Mouse (Mus musculus) bone marrow macrophage, adult 2 months (primary cell): Measurements from ENCODE around the gene Tjp2.

Source experiments
- CTCF ChIP-seq: IDR thresholded peaks from 2 replicates; pipeline ENCODE4 v1.5.1; 2012; ENCODE audit warnings: low read depth, mild to moderate bottlenecking, low read length, moderate library complexity
- POLR2A ChIP-seq: IDR thresholded peaks from 2 replicates; pipeline ENCODE4 v1.6.1; 2012; ENCODE audit warnings: mild to moderate bottlenecking, low read depth, low read length, borderline replicate concordance

DNA sequence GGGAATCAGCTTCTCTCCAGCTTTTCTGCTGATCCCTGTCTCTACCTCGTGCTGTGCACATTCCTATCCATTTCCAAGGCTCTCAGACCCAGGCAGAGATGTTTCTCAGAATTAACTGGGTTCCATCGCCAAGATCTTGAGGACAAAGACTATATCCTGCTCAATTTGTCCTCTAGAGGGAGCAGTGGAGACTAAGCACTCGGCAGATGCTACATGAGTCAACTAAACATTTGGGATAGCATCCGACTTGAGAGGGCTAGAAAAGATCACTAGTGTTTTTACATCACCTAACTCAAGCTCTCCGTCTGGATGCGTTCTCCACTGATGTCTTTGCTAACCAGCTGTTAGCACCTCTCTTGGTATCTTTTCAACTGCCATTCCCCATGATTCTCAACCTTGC is 123.6 kb downstream of the Tjp2 start:
- no peak for TF ChIP-seq POLR2A
- TF ChIP-seq CTCF, result no peak
